Mouse (Mus musculus) lung, postnatal 0 days (tissue): ENCODE measurements at regions not wholly inside any gene's neighbourhood (a gene's known extent, or its start where the extent isn't known, plus 50 kb on each side); places are given as distances from the start of the nearest gene placed in this dataset.

Experiments used
- CTCF ChIP-seq: IDR thresholded peaks from 2 replicates; pipeline ENCODE4 v1.5.1; 2016; ENCODE audit warnings: antibody characterized with exemption, mild to moderate bottlenecking
- EP300 ChIP-seq: IDR thresholded peaks from 2 replicates; pipeline ENCODE4 v1.6.1; 2016; ENCODE audit warnings: antibody characterized with exemption, mild to moderate bottlenecking, control low read depth

GRCm38 (mm10) chr7:70584480-70584879, 217.9 kb upstream of the Nr2f2 start:
- TF ChIP-seq CTCF (no peak), EP300 (no peak)
